Mouse (Mus musculus) lung, postnatal 0 days (tissue): ENCODE data around the gene Gemin5.

Experiments used
- CTCF ChIP-seq: IDR thresholded peaks from 2 replicates; pipeline ENCODE4 v1.5.1; 2016; ENCODE audit warnings: antibody characterized with exemption, mild to moderate bottlenecking
- EP300 ChIP-seq: IDR thresholded peaks from 2 replicates; pipeline ENCODE4 v1.6.1; 2016; ENCODE audit warnings: antibody characterized with exemption, mild to moderate bottlenecking, control low read depth

- TF ChIP-seq CTCF: no peak
- no peak for TF ChIP-seq EP300
These were observed 45.5 kb upstream of the Gemin5 start for GRCm38 (mm10) chr11:58213673-58214342.
